Mouse (Mus musculus) right cerebral cortex, adult 2 months (tissue): ENCODE results near the gene Ephb1.

Experiments used
- DNase-seq, 2 experiments: peaks; one replicate each; pipeline ENCODE4 v3.0.0; 2021 to 2022; ENCODE audit warnings: low spot score in 2 of 2

The Ephb1 gene

GRCm38 (mm10) chr9:102352186-102353055, 2.1 kb downstream of the Ephb1 start:
- DNase-seq = peak; percentile 41 to 50

DNA sequence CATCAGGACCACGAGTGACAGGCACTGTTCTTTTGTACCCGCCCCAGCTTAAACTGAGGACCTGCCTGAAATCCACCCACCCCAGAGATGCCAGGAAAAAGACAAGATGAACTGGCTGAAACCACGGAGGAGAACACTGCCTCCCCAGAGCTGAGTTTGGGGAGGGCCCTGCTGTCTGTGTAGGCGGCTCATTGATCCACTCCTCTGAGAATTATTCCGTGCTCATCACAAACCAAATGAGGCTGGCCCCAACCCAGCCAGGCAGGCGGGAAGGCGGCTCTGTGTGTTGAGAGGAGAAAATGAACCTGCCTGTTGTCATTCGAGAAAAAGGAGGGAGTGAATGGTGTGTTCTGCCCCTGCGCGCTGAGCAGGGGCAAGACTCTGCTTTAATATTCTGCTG, 2.8 kb downstream of the Ephb1 start:
- peak in 1 of 2 experiments; percentile 32 for DNase-seq

DNA sequence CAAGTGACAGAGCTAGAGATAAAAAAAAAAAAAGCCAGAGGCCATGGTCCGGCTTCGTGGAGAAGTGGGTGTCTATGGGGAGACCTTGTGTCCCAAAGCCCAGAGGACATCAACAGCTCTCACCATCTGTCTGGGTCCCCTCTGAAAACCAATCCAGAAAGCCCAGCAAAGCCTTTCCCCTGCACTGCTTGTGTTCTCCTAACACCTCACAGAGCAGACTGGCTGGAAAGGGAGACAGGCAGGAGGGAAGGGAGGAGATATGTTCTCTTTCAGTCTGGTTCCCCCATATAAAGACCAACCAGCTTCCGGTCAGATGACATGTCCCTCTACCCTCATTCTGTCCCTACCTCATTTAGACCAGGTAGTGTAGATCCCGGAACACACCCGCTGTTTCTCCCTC, 3.3 kb downstream of the Ephb1 start:
- DNase-seq = no peak

DNA sequence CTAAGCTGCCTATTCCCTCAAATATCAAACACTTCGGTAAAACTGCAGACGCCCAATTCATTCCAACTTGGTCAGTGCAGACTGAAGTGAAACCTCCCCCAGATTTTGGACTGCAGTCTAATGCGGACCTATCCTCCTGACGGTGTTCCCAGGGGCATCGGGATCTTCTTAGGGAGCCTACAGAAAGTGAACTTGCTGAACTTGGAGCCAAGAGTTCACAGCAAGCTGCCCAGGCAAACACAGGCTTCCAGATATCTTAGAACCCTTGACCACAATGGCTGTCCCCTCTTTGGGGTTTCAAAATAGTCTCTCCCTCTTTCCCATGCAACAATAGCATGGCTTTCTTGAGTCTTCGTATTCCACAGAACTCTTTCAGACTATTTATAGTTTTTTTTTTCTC, 3.8 kb downstream of the Ephb1 start:
- DNase-seq = no peak

GRCm38 (mm10) chr9:102350076-102350475, 4.4 kb downstream of the Ephb1 start:
- no peak for DNase-seq

DNA sequence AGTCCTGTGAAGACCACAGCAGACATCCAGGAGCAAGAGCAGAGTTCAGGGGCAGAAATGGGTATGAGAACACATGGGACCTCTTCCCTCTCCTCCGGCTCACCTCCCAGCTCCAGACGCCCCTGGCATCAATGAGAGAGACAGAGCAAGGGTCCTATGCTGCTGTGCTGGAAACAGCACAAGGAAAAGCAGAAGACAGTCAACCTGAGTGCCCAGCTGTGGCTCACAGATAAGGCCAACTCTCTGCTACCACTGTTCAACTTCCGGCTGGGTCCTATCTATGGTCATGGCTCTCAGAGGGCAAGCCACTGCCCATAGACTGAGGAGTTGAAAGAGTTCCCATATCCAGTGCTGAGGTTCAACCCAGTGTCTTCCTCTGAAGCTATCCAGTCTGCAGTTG, 7.7 kb downstream of the Ephb1 start:
- DNase-seq = no peak

DNA sequence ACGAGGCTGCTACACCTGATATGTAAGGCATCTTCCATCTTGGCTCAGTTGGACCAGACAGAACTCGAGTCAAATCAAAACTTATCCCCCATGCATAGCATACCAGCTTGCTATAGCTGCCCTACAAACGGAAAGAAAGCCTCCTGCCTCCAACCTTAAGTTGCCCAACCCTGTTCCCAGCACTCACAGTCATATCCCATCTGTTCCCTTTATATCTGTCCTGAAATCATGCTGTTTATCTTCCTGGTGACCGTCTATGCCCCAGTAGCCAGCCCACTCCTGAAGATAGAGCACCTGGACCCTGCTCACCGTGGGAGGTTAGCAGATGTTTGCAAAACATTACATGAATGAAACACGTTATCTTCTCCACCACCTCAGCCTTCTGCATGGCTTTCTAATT, 9.0 kb downstream of the Ephb1 start:
- DNase-seq = no peak

DNA sequence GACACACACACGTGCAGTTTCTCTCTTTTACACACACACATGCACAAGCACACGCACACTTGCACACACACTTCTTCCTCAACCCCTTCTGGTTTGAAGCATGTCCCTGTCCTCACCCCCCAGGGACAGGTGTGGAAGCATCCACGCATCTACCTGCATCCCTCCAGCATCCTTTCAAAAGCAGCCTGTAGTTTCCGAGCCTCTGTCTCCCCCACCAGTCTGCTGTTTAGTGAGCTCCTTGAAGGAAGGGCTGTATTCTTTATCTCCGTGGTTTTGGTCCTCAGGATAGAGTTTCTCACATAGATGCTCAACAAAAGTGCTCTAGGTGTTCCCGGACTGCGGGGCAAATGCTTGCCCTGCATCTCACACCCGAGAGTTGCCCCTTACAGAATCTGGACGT, 9.4 kb downstream of the Ephb1 start:
- DNase-seq = no peak

GRCm38 (mm10) chr9:102344086-102344930, 10.2 kb downstream of the Ephb1 start:
- no peak for DNase-seq

- no peak for DNase-seq
These were observed 11.4 kb downstream of the Ephb1 start for GRCm38 (mm10) chr9:102343061-102343460.

- no peak for DNase-seq
These were observed 12.5 kb downstream of the Ephb1 start for GRCm38 (mm10) chr9:102342026-102342425.

- no peak for DNase-seq
These were observed 13.7 kb downstream of the Ephb1 start for GRCm38 (mm10) chr9:102340768-102341167.

DNA sequence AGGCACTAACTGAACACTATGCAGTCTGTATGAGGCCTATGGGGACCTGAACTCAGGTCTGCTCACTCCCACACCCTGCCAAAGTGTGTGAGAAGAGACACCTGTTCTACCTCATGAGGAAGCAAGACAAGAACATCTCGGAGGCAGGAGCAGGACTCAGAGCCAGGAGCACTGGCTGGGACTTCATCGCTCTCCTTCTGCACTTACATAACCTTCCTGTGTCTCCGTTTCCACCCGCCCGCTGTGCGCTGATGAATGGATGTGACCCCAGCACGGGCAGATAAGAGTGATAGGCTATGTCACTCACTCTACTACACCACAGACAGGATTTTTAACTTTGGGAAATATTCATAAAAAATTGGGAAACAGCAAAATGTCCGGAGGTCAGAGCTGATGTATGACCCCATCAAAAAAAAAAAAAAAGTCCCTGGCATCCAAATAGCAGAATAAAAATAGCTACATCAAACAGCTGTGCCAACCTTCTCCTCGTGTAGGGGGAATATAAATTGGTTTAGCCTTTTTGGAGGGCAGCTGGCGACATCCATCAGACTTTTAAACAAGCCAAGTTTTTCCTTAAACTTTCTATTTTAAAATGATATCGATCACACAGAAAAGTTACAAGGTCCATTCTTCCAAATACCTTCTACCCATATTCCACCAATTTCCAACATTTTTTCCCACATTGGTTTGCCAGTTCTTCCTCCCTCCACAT, 18.8 kb downstream of the Ephb1 start:
- no peak for DNase-seq

DNA sequence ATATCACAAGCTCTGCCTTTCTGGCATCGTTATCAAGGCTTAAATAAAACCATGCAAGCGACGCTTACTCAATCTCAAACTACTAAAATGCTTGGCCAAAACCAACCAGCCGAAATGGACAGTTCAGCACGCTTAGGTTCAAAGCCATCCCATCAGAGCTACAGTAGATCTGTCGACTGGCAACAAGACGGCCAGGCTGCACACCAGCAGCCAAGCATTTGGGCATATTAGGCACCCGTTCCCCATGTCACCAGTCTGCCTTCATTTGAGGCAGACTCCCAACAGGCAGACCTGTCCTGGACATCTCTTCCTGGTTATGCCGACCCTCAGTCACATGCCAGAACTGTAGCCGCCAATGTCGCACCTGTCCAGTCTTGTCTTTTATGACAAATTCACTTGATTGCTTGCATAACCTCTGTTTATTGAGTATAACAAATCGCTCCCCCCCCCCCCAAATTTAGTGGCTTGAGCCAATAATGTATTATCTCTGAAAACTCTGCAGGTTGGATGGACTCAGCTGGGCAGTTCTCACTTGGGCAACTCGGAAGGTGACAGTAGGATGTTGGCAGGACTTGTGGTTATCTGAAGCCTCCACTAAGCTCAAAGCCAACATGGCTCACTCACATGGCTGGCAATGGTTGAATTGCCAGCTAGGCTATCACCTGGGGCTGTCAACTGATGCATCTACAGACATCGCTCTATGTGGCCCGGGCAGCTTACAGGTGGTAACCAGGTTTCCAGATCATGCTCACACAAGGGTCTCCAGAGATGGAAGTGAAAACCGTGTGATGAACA, 24.0 kb downstream of the Ephb1 start:
- no peak for DNase-seq

DNA sequence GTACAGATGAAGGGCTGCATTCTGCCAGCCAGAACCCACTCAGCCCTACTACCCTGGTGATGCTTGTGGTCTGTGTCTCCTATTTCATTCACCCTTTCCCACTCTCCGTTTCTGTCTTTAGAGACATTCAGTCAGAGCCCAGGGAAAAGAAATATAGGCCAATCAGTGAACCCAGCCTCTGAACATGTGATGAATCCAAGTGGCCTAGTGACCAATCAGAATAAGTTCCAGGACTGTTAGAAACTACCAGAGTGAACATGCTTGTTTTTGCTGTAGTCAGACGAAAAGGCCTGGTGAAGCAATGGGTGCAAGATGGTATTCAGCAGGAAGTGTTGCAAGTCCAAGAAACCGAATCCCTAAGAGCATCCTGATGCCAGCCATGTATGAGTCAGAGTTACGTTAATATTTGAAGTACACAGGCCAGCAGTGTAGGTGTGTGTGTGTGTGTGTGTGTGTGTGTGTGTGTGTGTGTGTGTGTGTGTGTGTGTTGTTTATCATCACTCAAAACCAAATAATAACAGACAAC, 26.8 kb downstream of the Ephb1 start:
- no peak for DNase-seq

- DNase-seq = no peak
These were observed 39.1 kb downstream of the Ephb1 start for GRCm38 (mm10) chr9:102315436-102315835.

DNA sequence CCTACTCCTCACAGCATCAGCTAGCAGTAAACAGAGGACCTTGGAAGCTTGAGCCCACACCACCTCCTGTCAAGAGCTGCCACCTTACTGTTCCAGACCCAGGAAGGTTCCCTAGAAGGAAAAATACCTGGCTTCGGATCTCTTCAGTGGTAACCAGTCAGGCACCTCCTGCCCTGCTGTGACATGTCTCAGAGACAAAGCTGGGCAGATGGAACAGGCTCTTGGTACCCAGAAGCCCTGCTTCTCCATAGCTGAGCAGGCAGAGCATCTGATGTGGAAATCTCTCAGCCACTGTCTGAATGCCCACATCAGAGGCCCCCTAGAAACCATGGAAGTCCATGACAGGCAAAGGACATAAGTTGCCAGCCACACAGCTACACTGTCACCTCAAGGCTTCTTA, 39.7 kb downstream of the Ephb1 start:
- DNase-seq = no peak

DNA sequence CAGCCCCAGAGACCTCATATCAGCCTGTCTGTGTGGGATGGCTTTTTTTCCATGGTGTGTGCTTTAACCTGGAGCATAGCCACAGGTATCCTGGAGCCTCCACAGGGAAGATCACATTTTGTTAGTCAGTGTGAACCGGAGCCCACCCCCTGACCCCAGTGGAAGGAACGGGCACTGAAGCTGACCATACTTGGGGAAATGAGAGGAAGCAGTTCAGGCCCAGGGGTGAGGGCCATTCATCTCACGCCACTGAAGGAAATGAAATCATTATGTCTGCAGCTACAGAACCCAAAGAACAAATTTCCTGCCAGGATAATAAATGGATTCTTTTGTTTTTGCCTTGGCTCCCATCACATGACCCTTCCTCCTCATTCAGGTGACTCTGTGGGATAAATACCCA, 44.1 kb downstream of the Ephb1 start:
- DNase-seq = no peak

GRCm38 (mm10) chr9:102309278-102309677, 45.2 kb downstream of the Ephb1 start:
- DNase-seq = no peak

- DNase-seq = no peak
These were observed 46.8 kb downstream of the Ephb1 start for GRCm38 (mm10) chr9:102307656-102308055.
